Mouse (Mus musculus) left cerebral cortex, postnatal 10 days (tissue): ENCODE measurements around the gene Exoc3l. TPM values are rescaled to one million over a fixed set of nuclear protein-coding genes. Genes with fewer than 3 reads are reported as not detected.

ENCODE experiments used
- DNase-seq, 2 experiments: peaks; one replicate each; pipeline ENCODE4 v3.0.0; 2021 to 2022; ENCODE audit warnings: low spot score in 2 of 2, mixed read lengths in 1 of 2; ENCODE audit errors: extremely low spot score in 1 of 2
- intact Hi-C: fragments of 180-260 bp; cut with DNase I; formaldehyde crosslinking; loops from one replicate; pipeline ENCODE4 v1.15.1; 2025
- total RNA-seq, 2 experiments: library from RNA; stranded (reverse); gene quantifications; 2 replicates each; pipeline ENCODE4 v1.2.3; 2021

Exoc3l gene
- total RNA-seq, 2 experiments from 2014 or later = 4.2 to 4.3 TPM

GRCm38 (mm10) chr8:105317941-105318340, 22.0 kb upstream of the Exoc3l start:
- intact Hi-C loops = no loop called here
- no peak for DNase-seq

DNA sequence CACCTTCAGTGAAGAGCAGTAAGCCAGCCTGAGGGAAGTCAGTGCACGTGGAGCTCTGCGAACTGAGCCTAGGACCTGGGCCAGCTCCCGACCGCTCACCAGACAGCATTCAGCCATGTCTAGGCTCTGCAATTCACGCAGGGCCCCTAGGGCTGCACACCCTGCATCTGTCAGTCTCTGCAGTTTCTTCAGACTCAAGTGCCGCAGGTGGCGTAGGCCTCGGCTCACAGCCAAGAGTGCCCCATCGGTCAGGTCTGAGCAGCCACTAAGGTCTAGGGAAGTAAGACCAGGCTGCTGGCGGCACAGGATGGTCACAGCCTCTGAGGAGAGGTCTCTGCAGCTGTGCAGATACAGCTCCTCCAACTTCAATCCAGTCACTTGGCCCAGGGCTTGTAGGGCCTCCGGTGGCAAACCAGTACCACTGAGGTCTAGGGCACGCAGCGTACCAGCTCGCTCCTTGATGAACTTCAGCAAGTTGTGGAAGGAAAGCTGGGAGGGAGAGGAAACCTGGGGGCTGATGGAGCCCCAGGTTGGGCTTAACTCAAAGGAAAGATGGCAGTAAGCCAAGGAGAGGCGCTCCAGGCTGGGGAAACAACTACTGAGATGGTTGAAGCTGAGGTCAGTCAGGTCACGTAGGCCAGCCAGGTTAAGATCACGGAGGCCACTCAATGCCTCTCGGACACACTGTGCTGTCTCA, 19.3 kb upstream of the Exoc3l start:
- intact Hi-C loops = no loop called here
- DNase-seq = no peak

- DNase-seq = no peak
- intact Hi-C loops = no loop called here
These were observed 17.9 kb upstream of the Exoc3l start for GRCm38 (mm10) chr8:105313622-105314402.

- DNase-seq = no peak
- intact Hi-C loops = no loop called here
These were observed 17.1 kb upstream of the Exoc3l start for GRCm38 (mm10) chr8:105312891-105313481.

DNA sequence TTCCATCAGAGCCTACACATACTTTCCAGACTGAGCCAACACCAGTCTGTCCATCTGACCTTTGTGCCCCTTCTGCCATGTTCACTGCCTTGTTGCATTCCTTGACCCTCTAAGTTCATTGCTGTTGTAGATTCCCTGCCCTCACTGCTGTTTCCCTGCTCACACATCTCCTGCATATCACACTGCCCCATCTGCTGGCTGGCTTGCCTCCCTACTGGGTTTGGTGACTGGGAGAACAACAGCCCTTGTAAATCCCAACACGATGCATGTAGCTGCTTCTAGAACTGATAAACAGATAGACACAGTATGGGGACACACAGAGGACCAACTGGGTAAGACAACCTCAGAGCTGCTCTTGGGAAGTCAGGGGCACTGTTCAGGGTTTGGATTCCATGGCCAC, 15.8 kb upstream of the Exoc3l start:
- intact Hi-C loops = no loop called here
- no peak for DNase-seq

DNA sequence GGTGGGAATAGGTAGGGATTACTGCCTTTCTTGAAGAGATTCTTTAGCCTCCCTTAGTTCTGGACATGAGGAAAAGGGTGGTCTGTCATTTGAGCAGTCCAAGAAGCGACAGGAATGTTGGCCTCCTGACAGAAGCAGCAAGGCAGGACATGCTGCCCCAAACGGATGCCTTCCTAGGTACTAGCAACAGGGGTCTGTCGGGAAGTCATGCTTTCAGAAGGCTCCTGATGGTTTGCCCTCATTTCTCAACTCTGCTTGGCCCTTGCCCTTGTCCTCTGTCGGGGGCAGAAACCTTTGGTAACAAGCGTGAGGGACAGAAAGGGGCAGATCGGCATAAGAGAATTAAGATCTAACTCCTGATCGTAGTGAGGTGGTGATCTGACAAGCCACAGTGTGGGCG, 14.2 kb upstream of the Exoc3l start:
- DNase-seq = no peak
- intact Hi-C loops = no loop called here

- no peak for DNase-seq
- intact Hi-C loops = no loop called here
These were observed 13.4 kb upstream of the Exoc3l start for GRCm38 (mm10) chr8:105309142-105309847.

DNA sequence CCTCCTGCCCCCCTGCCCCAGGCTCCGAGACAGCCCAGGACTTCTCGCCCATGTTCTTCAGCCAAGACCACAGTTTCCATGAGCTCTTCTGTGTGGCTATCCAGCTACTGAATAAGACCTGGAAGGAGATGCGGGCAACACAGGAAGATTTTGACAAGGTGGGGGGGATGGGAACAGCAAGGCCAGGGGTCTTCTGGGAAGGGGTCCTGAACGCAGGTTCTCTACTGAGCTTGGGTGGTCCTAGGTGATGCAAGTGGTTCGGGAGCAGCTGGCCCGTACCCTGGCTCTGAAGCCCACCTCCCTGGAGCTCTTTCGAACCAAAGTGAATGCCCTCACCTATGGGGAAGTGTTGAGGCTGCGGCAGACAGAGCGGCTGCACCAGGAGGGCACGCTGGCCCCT, 12.5 kb upstream of the Exoc3l start:
- intact Hi-C loops = no loop called here

GRCm38 (mm10) chr8:105307670-105308069, 11.8 kb upstream of the Exoc3l start:
- intact Hi-C loops = no loop called here
- DNase-seq = no peak

More for the DNA sequence above, 12.5 kb upstream of the Exoc3l start:
- no peak for DNase-seq

DNA sequence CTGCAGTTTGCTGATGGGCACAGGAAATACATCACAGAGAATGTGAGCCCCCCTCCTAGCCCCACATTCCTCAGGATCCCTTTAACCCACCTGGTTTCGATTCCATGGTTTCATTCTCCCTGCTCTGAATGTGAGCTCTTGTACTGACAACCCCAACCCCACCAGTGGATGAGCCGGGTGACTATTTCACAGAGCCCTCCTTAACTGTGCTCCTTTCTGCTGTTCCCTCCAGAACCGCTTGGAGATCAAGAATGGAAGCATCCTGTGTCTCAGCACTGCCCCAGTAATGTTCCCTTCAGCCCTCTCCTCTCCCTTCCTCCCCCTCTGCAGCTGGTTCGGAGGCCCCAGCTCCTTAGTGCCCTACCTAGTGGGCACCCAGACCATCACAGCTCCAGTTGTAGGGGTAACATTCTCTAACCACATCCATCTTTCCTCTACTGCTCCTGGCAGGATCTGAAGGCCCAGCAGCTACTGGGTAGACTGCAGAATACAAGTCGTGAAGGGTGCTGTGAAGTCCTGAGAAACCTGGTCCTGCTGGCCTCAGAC, 10.3 kb upstream of the Exoc3l start:
- intact Hi-C loops = no loop called here
- peak in 1 of 2 experiments; percentile 20 for DNase-seq

- intact Hi-C loops = no loop called here
- DNase-seq = peak in 1 of 2 experiments; percentile 81
These were observed 9.6 kb upstream of the Exoc3l start, which contains the start of gene Elmo3 for GRCm38 (mm10) chr8:105305211-105306145. TSS of gene Elmo3 (plus strand) at chr8:105305601.

- DNase-seq = peak in 1 of 2 experiments; percentile 37
- intact Hi-C loops = no loop called here
These were observed 8.7 kb upstream of the Exoc3l start for GRCm38 (mm10) chr8:105304325-105305210.

DNA sequence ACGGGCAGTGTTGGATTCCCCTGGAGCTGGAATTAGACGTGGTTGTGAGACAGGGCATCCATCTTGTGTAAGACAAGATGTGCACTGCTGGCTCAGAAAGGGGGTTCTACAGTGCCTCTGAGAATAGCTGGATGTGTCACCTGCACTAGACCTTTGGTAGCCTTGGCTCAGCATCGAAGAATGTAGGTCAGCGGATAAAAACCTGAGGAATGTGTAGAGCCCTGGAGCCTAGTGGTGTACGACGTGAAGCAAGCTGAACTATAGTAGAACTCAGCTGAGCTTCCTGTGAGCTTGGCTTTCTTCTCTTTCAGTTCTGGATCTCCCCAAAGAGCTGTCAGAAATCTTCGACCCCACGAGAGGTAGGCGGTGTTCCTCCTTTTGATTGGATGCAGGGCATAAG, 8.0 kb upstream of the Exoc3l start:
- no peak for DNase-seq
- intact Hi-C loops = no loop called here

DNA sequence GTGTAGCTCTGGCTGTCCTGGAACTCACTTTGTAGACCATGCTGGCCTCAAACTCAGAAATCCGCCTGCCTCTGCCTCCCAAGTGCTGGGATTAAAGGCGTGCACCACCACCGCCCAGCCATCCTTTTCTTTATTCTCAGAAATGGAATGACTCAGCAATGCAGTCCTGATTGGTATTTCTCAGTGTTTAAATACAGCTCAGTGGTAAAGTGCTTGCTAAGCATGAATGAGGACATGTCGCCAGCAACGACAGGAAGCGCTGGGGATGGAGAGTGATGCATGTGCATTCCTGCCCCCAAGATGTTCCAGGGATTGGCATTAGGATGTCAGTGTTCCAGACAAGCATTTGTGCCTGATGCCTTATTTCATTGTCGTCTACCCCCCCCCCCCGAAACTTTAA, 7.5 kb upstream of the Exoc3l start:
- intact Hi-C loops = no loop called here
- DNase-seq = no peak

GRCm38 (mm10) chr8:105299962-105300361, 4.1 kb upstream of the Exoc3l start:
- intact Hi-C loops = loop anchor here (10.0 kb wide), 1 partner anchor 645 kb away; no protein-coding TSS in a partner anchor
- no peak for DNase-seq

GRCm38 (mm10) chr8:105298351-105299252, 2.7 kb upstream of the Exoc3l start:
- DNase-seq = no peak
- intact Hi-C loops = loop anchor here (10.0 kb wide), 1 partner anchor 644 kb away; no protein-coding TSS in a partner anchor
